Mouse (Mus musculus): ENCODE results near the gene Npy4r.

Gene Npy4r

GRCm38 (mm10) chr14:34119046-34119723 lies 33.1 kb downstream of the Npy4r start:
- DNase-seq = no peak

GRCm38 (mm10) chr14:34114311-34114710 lies 38.0 kb downstream of the Npy4r start:
- DNase-seq = no peak

GRCm38 (mm10) chr14:34107594-34107993 lies 44.7 kb downstream of the Npy4r start:
- no peak for DNase-seq

- DNase-seq = peak; percentile 50
Measured at GRCm38 (mm10) chr14:34106389-34107062, 45.8 kb downstream of the Npy4r start.

GRCm38 (mm10) chr14:34104892-34105291 lies 47.4 kb downstream of the Npy4r start:
- DNase-seq = peak; percentile 71

- DNase-seq = no peak
Measured at GRCm38 (mm10) chr14:34103855-34104254, 48.4 kb downstream of the Npy4r start.

GRCm38 (mm10) chr14:34102601-34103000 lies 49.7 kb downstream of the Npy4r start, which contains the start of gene A630023A22Rik:
A630023A22Rik (minus strand) TSS chr14:34102754.
- DNase-seq = no peak

GRCm38 (mm10) chr14:34096161-34096560 lies 56.1 kb downstream of the Npy4r start:
- no peak for DNase-seq

Data from kidney, adult 9 months (tissue).